Mouse (Mus musculus) layer of hippocampus, adult 9-10 months (tissue): ENCODE measurements around the gene Grb2.

Experiments used
- DNase-seq: peaks from one replicate; pipeline ENCODE4 v3.0.0; 2022; ENCODE audit warnings: low spot score

The Grb2 gene

DNA sequence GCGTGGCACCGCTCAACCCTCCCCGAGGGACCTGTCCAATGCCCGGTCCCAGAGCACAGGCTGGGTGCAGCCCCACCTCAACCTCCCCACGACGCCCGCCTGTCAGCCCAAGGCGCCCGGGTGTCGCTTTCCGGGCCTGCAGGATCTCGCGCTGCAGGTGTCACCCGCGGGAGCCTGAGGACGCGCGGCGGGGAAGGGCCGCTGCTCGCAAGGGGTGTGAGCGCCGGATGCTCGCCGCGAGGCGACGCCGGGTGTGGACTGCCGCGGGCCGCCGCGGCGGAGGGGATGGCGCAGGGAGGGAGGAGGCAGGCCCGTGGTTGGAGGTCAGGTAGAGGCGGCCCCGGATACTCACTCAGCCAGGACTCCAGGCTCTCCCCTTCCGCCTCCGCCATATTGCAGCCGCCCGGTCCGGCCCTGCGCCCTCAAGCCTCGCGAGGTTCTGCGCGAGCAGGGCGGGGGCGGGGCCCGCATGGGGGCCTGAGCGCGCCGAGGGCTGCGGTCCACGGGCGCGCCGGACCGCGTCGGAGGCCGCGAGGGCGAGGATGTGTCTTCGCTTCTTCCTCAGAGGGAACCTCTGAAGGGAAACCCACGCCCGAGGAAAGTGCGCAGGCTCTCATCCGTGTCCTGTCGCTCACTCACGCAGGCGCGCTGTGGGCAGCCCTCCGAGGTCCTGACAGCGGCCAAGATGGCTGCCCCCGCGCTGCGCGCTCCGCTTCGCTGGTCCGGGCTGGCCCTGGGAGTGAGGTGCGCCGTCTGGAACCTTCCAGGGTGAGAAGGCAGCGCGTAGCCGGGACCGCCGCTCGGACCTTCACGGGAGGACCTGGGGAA, 104.7 kb downstream of the Grb2 start, which contains the start of the genes Mrps7 and Gga3:
Mrps7 (plus strand) TSS at position 450 of the 828 bp plus-strand sequence.
Gga3 (minus strand) TSS at position 576 of the 828 bp plus-strand sequence.
- peak; percentile 54 for DNase-seq

DNA sequence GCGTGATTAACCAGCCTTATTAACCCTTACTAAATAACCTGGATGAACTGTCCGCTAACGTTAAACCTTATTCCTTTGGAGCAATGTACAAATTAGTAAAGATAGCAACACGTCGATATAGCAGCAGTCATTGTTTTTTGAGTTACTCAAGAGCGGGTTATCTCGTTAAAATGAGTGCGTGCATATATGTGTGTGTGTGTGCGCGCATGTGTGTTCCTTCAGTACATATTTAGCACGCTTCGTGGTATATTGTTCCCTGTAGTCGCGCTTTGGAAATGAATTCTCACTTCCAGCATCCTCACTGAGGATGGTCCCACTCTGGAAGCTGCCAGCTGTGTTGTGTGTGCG, 105.3 kb downstream of the Grb2 start:
- DNase-seq: no peak

DNA sequence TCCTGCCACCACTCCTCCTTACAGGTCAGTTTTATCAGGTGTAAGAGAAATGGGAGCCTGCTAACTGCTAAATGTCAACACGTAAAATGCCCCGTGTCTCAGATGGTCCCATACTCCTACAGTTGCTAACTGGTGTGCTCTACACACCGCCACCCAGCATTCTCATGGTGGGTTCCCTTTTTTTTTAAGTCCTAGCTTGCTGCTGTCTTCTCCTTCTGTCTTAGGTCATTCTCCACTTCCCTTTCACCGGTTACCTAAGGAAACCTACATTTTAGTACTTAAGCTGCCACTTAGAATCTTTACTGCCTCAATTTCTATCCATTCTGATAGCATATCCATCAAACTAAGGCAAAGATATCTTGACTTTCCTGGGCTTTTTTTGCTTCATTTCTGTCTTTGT, 107.2 kb downstream of the Grb2 start:
- DNase-seq: no peak

DNA sequence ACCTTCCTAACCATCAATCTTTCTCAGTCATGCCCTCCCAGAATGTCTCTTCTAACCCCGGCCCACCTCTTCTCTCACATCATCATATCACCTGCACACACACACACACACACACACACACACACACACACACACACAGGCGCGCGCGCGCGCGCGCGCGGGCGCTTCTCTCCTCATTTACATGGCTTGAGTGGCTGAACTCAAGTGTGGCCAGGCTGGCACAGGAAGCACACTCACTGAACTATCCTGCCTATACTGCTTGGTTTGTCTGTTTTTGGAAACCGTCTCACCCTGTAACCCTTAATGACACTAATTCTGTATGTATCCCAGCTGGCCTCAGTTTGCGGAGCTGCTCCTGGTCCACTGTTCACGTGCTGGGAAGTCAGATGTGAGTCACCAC, 107.7 kb downstream of the Grb2 start:
- DNase-seq: no peak

DNA sequence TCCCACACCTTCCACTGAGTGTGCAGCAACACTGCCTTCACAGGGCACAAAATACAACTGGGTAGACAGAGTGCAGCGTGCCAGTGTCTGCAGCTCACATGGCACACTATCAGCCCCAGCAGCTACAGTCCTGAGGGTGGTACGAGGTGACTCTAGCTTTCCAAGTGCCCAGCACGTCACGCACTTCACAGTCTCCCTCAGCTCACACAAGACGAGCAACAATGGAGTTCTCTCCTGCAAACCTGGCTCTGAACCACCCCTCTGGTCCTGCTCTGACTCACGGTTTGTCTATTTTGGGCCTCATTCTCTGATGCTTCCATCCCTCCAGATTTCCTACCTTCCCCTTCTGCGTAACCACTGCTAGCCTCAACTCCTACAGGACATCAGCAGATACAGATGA, 108.7 kb downstream of the Grb2 start:
- DNase-seq: no peak

DNA sequence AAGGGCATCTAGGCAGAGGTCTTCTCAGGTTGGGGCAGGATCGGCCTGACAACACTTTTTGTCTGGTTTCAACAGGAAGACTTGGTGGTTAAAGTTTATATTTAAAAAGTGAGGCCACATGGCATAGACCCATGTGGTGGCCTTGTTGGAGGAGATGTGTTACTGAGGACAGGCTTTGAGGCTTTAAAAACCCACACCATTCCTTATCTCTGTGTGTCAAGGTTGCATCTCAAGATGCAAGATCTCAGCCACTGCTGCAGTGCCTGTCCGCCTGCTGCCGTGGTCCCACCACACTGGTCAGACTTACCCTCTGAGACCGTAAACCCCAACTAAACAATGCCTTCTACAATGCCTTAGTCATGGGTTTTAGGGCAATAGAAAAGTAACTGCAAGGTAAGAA, 110.1 kb downstream of the Grb2 start:
- DNase-seq: no peak

DNA sequence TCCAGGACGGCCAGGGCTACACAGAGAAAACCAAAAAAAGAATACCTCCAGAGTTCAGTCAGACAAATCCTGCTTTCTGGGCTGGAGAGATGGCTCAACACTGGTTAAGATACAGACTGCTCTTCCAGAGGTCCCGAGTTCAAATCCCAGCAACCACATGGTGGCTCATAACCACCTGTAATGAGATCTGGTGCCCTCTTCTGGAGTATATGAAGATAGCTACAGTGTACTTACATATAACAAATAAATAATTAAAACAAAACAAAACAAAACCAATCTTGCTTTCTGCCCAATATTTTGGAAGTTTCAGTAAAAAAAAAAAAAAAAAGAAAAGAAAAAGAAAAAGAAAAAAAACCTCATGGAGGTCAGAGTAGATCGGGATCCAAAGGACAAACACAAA, 113.2 kb downstream of the Grb2 start:
- DNase-seq: no peak
